Mouse (Mus musculus) right cerebral cortex, postnatal 4 days (tissue): ENCODE data around the gene Cd101.
A peak's percentile ranks its signal among the peaks of the same experiment; 100 is the strongest.

Experiments used
- DNase-seq: peaks from one replicate; pipeline ENCODE4 v3.0.0-alpha.2; 2022

The Cd101 gene

DNA sequence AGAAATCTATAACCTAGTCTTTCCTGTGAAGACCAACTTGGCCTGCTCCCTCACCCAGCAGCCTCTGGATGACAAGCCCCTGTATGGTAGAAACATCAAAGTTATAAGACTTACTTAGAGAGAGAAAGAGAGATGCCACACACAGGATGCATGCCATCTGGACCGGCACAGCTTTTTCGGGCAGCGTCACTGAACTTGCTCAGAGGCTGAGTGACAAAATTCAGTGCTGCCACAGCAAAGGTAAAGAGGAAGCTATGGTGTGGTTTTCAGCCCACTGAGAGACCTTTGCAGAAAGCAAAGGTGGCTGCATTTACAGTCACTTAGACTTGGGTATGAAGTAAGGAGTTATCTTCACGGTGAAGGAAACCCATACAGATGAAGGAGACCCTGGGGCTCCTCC lies at the start of gene Cd101:
Cd101 (minus strand) TSS at position 218 of the 400 bp plus-strand sequence.
- DNase-seq: no peak

DNA sequence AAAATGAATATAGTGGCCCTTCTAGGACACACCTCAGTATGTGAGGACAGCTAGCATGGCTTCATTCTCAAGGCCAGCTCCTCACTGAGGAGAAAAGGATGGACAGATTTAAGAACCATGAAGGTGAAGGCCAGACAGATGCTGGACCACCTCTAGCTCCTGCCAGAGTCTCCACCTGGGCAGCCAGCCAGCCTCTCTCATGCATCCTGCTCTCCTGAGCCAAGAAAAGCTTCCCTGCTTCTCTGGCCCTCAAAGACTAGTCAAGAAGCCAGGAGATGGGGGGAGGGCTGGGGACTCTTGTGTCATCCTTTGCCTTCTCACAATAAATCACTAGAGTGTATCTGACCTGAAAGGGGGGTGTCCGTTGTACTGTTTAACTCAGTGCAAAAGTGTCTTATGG lies 49.0 kb upstream of the Cd101 start:
- peak; percentile 40 for DNase-seq

GRCm38 (mm10) chr3:101077710-101078100 lies 48.3 kb upstream of the Cd101 start:
- DNase-seq: no peak

- DNase-seq: no peak
Measured at GRCm38 (mm10) chr3:101076966-101077709, 47.8 kb upstream of the Cd101 start.

- no peak for DNase-seq
Measured at GRCm38 (mm10) chr3:101075866-101076265, 46.5 kb upstream of the Cd101 start.

DNA sequence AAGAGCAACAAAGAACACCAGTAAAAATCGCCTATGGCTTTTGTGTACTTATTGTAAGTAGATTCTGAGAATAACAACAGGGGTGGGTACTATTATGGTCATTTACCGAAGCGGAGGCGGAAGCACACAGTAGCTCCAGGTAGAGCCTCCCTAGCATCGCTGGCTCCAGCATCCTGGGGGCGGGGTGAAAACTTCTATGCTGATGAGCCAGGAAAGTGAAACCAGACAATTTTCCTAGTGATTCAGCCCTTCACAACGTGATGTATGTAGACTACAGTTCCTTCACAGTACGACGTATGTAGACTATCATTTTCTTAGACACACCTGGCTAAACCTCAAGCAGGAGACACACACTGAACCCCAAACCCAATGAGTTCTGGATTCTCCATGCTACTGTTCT lies 44.0 kb upstream of the Cd101 start:
- DNase-seq: no peak

DNA sequence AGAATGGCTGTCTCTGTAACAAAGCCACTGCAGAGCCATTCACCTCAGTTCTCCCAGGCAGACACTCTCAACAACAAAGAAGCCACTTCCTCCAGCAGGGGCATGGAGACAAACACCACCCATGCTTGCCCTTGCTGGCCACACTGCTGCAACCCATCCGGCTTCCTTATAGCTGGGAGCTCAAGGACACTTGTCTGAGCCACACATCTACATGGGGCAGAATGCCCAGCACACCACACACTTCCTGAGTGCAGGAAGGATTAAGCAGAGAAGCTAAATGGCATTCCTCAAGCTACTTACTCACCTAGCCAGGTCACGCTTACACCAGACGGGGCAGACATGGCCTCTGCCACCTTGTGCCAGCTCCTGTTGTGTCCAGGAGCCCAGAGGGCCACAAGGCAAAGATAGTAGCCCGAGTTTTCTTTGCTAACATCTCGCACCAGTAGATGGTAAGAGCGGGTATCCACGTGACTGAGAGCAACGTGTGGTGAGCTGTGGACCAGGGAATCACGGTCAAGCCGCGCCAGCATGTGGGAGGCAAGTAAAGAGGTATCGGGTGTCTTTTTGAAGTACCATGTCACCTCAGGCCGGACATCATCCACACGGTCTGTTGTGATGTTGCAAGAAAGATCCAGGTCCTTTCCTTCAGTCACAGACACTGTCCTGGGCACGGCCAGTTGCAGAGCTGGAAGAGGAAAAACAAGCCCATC lies 43.3 kb upstream of the Cd101 start:
- DNase-seq: no peak

- no peak for DNase-seq
Measured at GRCm38 (mm10) chr3:101071576-101071975, 42.2 kb upstream of the Cd101 start.

- no peak for DNase-seq
Measured at GRCm38 (mm10) chr3:101070796-101071235, 41.5 kb upstream of the Cd101 start.

GRCm38 (mm10) chr3:101070230-101070795 lies 41.0 kb upstream of the Cd101 start:
- no peak for DNase-seq

GRCm38 (mm10) chr3:101068701-101069100 lies 39.3 kb upstream of the Cd101 start:
- DNase-seq: no peak

DNA sequence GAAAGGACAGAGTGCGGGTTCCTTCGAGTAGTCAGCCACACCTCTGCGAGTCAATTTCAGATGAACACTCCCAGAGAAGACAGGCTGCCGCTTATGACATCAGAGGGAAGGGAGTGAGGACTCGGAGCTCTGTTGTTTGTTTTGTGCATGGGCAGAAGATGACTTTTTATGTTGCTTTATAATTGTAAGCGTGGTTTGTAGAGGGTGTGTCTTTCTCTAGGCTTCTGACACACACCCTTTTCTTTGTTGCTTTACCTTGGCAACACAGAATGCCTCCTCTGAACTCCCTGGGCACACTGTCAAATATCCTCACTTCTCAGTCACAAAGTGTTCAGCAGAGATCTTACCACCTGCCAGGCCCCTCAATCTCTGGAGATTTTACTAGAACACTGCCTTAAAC lies 36.8 kb upstream of the Cd101 start:
- no peak for DNase-seq

GRCm38 (mm10) chr3:101061865-101062585 lies 32.7 kb upstream of the Cd101 start:
- DNase-seq: no peak

DNA sequence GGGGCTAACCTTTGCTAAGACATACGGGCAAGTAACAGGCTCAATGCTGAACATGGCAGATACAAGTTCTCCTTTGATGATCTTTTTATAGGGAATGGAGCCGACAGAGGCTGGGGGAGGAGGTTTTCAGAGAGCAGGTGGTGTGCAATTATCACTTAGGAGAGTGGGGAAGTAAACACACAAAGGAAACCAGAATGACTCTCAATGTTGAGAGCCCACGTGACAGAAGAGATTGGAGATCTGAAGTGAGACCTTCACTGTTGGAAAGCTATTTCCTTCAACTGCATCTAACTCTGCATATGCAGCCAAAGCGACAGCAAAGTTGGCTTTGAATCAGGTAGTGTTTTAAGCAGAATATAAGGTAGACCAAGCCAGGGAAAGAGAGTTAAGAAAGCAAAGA lies 29.9 kb upstream of the Cd101 start:
- DNase-seq: no peak

DNA sequence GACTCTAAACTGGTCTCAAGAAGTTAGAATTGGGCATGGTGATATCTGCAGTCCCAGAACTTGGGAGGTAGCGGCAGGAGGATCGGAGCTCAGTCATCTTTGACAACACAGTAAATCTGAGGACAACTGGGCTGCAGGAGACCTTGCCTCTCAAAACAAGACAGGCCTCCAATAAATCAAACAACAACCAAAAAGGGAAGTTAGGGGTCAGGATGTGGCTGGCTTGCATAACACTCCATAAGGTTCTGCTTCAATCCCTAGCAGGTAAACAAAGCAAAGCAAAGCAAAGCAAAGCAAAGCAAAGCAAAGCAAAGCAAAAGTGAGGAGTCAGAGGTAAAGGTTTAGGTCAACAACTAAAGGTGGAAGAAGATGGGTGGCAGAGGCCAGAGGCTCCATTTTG lies 28.8 kb upstream of the Cd101 start:
- DNase-seq: no peak

- DNase-seq: no peak
Measured at GRCm38 (mm10) chr3:101055216-101055615, 25.9 kb upstream of the Cd101 start.

GRCm38 (mm10) chr3:101051601-101052000 lies 22.2 kb upstream of the Cd101 start:
- DNase-seq: no peak

- no peak for DNase-seq
Measured at GRCm38 (mm10) chr3:101049997-101050396, 20.6 kb upstream of the Cd101 start.

DNA sequence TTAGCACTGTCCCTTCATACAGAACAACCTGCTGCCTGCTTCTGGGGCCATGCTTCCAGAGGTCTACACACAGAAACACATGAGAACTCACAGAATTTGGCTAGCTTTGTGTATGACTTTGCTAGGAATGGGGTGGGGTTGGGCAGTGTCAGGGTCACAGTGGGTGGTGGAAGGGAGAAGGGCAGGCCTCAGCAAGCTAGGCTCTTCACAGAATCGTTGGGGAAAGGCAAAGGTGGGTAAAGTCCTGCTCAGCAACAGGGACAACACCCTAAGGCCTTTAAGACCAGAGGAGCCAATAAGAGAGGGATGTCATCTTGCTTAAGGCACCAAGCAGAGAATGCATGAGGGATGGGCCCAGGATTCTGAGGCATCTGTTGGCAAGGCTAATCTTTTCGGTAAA lies 19.4 kb upstream of the Cd101 start:
- no peak for DNase-seq

DNA sequence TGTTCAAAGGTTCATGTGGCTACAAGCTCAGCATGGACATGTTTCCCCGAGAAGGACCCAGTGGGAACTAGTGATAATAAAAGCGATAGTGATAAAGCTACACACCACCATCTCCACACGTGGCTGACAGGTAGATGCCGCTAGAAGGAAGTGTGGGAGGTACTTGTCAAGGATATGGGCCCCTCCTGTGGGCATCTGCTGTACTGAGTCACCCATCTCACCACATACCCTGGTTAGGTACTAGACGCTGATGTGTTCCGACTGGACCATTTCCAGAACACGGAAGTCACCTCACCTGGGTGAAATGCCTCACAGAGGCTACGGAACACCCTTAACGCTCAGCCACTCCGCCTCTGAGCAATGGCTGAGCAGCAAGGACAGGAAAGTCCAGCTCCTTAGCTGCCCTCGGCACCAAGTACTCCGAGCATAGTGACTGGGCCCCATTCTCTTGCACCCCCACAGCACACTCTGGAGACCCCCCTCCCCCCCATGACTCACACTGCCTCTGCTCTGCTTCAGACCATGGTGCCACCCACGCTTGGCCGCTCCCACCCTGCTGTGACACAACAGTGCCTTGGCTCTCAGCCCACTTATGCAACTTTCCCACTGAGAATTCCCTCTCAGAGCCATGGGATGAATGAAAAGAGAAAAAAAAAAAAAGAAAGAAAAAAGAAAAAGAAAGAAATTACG lies 18.4 kb upstream of the Cd101 start:
- peak; percentile 30 for DNase-seq

GRCm38 (mm10) chr3:101045431-101045830 lies 16.1 kb upstream of the Cd101 start:
- DNase-seq: no peak

DNA sequence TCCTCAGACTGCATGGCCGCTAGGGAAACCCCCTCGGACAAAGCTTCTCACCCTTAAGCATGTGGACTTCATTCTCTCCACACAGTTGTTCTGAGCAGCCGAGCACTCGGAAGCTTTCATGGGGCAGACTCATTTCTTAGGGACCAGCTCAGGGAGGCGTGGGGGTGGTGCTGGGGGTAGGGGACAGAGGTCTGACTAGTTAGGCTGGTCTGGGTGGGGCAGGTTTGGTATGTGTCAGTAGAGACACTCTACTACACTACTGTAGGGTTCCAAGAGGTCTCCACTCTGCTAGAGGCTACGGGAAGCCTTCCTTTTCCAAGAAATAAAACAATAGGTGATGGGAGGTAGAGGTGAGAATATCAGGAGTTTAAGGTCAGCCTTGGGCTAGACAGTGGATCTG lies 15.3 kb upstream of the Cd101 start:
- DNase-seq: no peak

- no peak for DNase-seq
Measured at GRCm38 (mm10) chr3:101041997-101042396, 12.6 kb upstream of the Cd101 start.
